Mouse (Mus musculus) liver, embryonic 16.5 days (tissue): ENCODE data around the gene Hipk2. TPM values are rescaled to one million over a fixed set of nuclear protein-coding genes. Genes with fewer than 3 reads are reported as not detected.

Experiments
- ATAC-seq: fragments of 200-750 bp; cut with Nextera tagmentation; 2 replicates; pipeline ENCODE4 v1.8.0; 2017; ENCODE audit warnings: low read depth, mild to moderate bottlenecking, moderate number of reproducible peaks, moderate library complexity
- H3K27ac ChIP-seq: fragments of 300-500 bp; sonication (generic); 2 replicates; pipeline ENCODE4 v1.5.1; 2014; ENCODE audit warnings: mild to moderate bottlenecking, low read length
- H3K27me3 ChIP-seq: fragments of 300-500 bp; sonication (generic); 2 replicates; pipeline ENCODE4 v1.6.1; 2014; ENCODE audit warnings: low read depth, low read length, mixed read lengths; ENCODE audit not compliant: control insufficient read depth, insufficient read depth
- H3K36me3 ChIP-seq: fragments of 300-500 bp; sonication (generic); 2 replicates; pipeline ENCODE4 v1.6.1; 2014; ENCODE audit warnings: mild to moderate bottlenecking; ENCODE audit not compliant: control insufficient read depth, insufficient read depth
- H3K4me1 ChIP-seq: fragments of 300-500 bp; sonication (generic); 2 replicates; pipeline ENCODE4 v1.6.1; 2014; ENCODE audit warnings: low read depth, low read length, mixed read lengths; ENCODE audit not compliant: control insufficient read depth
- H3K4me2 ChIP-seq: fragments of 300-500 bp; sonication (generic); 2 replicates; pipeline ENCODE4 v1.6.1; 2014; ENCODE audit warnings: low read depth, low read length, mixed read lengths
- H3K4me3 ChIP-seq: fragments of 300-500 bp; sonication (generic); 2 replicates; pipeline ENCODE4 v1.5.1; 2014; ENCODE audit warnings: low read depth, mild to moderate bottlenecking, low read length
- H3K9ac ChIP-seq: fragments of 300-500 bp; sonication (generic); 2 replicates; pipeline ENCODE4 v1.6.1; 2014; ENCODE audit warnings: low read depth, low read length
- H3K9me3 ChIP-seq: fragments of 300-500 bp; sonication (generic); replicated peaks from 2 replicates; pipeline ENCODE4 v1.6.1; 2016; ENCODE audit warnings: low read length; ENCODE audit not compliant: control insufficient read depth
- WGBS: fragments of 180-500 bp; shearing (Covaris S2); extraction: QIAGEN DNeasy Blood & Tissue Kit; methylation state at CpG from one replicate; pipeline ENCODE4 v1.1.7; 2014; ENCODE audit not compliant: insufficient replicate concordance; 5-methylcytosine and 5-hydroxymethylcytosine counted together
- polyA plus RNA-seq: library from polyadenylated mRNA; unstranded; fragments of >200 nt; fragmentation: Nextera tagmentation; extraction: Ambion mirVana; gene quantifications from 2 replicates; pipeline ENCODE4 v1.2.1, GENCODE M21; 2015

The Hipk2 gene
- polyA plus RNA-seq, 1 experiment from 2014 or later: 19.8 TPM

- Histone ChIP-seq H3K9ac (no peak within 1 kb of the TSS), H3K4me3 (peak within 1 kb of the TSS; percentile 47), H3K27ac (no peak within 1 kb of the TSS), H3K4me1 (no peaks in the 10 kb centered on the region), H3K36me3 (no peaks in the 10 kb centered on the region), H3K27me3 (peaks cover 53% of the 10 kb centered on the region), H3K4me2 (peak within 1 kb of the TSS; percentile 57), H3K9me3 (no peaks in the 10 kb centered on the region)
- WGBS: 1% methylated on average over 79 of the region's 84 CpGs
- no peak for ATAC-seq
These were observed 213.0 kb downstream of the Hipk2 start, which contains the start of gene Clec2l for GRCm38 (mm10) chr6:38662714-38663615. Gene Clec2l, plus strand, starts transcription at chr6:38663069.

GRCm38 (mm10) chr6:38661626-38662025 is 214.3 kb downstream of the Hipk2 start:
- WGBS: 51% methylated on average over 4 of the region's 4 CpGs

GRCm38 (mm10) chr6:38650263-38650937 is 225.6 kb downstream of the Hipk2 start:
- Histone ChIP-seq H3K27me3 (no peaks in the 10 kb centered on the region), H3K9ac (no peak overlapping the region), H3K27ac (no peak overlapping the region), H3K36me3 (no peaks in the 10 kb centered on the region), H3K4me2 (no peak overlapping the region), H3K9me3 (no peaks in the 10 kb centered on the region), H3K4me3 (no peak overlapping the region), H3K4me1 (no peaks in the 10 kb centered on the region)
- no peak for ATAC-seq
- 36% methylated on average over 14 of the region's 14 CpGs for WGBS

More at GRCm38 (mm10) chr6:38661626-38662025, 214.3 kb downstream of the Hipk2 start:
- Histone ChIP-seq H3K36me3 (no peaks in the 10 kb centered on the region), H3K4me3 (no peak overlapping the region), H3K9me3 (no peaks in the 10 kb centered on the region), H3K27me3 (peaks cover 53% of the 10 kb centered on the region), H3K9ac (no peak overlapping the region), H3K4me1 (no peaks in the 10 kb centered on the region), H3K27ac (no peak overlapping the region), H3K4me2 (no peak overlapping the region)
- no peak for ATAC-seq

DNA sequence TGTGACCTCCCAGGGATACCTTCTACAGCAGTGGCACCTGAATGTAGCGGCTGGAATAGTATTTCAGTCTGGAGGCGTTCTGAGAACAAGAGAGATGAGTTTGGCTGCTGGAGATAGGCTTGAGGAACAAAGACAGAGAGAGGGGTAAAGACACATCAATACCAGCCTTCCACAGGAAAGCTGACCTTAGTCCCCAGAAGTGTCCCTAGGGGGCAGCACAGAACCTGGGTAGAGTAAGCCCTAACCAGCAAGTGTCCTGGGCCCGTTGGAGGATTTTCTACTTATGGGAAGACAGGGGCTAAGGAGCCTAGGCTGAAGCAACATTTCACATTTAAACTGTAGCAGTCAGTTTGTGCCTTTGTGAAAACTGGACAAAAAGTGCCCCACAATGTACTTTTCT is 226.4 kb downstream of the Hipk2 start:
- Histone ChIP-seq H3K4me1 (no peaks in the 10 kb centered on the region), H3K27me3 (no peaks in the 10 kb centered on the region), H3K4me2 (no peak overlapping the region), H3K27ac (no peak overlapping the region), H3K36me3 (no peaks in the 10 kb centered on the region), H3K4me3 (no peak overlapping the region), H3K9ac (no peak overlapping the region), H3K9me3 (no peaks in the 10 kb centered on the region)
- WGBS: 51% methylated on average over 3 of the region's 3 CpGs
- no peak for ATAC-seq

Other genes starting within 250 kb of the Hipk2 start
- gene Klrg2, start 238.9 kb downstream of the Hipk2 start, polyA plus RNA-seq: 0.04 and 0.06 TPM in 2 replicates
- gene Clec2l, start 213.1 kb downstream of the Hipk2 start, polyA plus RNA-seq: not detected in 2 replicates
- 10.8 and 12.8 TPM in 2 replicates for gene Tbxas1, start 761 bp downstream of the Hipk2 start, polyA plus RNA-seq
- gene Parp12, start 242.2 kb upstream of the Hipk2 start, polyA plus RNA-seq: 4.2 and 5.5 TPM in 2 replicates